Mouse (Mus musculus) 416B (cell line): ENCODE measurements around the gene Strn3.
A peak's percentile ranks its signal among the peaks of the same experiment; 100 is the strongest.

ENCODE experiments used
- DNase-seq: peaks from one replicate; pipeline ENCODE4 v3.0.0; 2011; ENCODE audit warnings: low read depth

The Strn3 gene

GRCm38 (mm10) chr12:51691845-51692632 is at the start of gene Strn3:
Gene Strn3, minus strand, starts transcription at chr12:51691897.
- DNase-seq: peak; percentile 97

- DNase-seq: no peak
Observed at GRCm38 (mm10) chr12:51736807-51737206, 45.1 kb upstream of the Strn3 start.

GRCm38 (mm10) chr12:51736381-51736780 is 44.7 kb upstream of the Strn3 start:
- no peak for DNase-seq

- DNase-seq: no peak
Observed at GRCm38 (mm10) chr12:51735840-51736271, 44.2 kb upstream of the Strn3 start.

- no peak for DNase-seq
Observed at GRCm38 (mm10) chr12:51734605-51735211, 43.0 kb upstream of the Strn3 start.

DNA sequence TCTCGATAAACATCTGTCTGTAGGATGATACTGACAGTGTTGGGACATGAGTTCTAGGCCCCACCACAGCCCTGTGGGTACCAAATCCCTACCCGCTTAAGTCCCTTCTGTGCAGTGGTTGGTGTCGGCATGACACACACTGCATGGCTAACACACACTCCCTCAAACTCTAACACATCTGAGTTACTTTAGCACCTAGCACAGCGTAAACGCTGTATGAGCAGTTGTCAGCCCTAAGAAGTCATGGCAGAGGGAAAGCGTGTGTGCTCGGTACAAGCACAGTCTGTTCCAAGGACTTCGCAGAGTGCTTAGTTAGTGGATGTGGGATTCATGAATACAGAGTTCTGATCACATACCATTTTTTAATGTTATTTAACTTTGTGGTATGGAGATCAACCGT is 38.1 kb upstream of the Strn3 start:
- no peak for DNase-seq

DNA sequence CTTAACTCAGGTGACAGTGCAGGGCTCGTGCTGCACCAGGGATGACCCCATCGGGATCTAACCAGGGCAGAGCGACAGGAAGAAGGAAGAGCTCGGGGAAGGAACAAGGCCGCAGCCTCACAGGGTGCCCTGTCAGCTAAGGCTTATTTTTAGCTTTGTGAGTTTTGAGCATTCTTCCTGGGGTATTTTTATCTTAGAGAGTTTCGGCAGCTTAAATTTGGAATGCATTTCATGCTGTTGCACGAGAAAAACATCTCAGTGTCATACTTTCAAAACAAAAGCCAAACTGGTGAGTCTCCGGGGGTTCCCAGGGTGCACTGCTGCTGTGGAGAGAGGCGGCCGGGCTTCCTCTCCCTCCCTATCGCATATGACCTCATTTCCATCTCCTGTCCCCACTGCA is 37.4 kb upstream of the Strn3 start:
- DNase-seq: no peak

DNA sequence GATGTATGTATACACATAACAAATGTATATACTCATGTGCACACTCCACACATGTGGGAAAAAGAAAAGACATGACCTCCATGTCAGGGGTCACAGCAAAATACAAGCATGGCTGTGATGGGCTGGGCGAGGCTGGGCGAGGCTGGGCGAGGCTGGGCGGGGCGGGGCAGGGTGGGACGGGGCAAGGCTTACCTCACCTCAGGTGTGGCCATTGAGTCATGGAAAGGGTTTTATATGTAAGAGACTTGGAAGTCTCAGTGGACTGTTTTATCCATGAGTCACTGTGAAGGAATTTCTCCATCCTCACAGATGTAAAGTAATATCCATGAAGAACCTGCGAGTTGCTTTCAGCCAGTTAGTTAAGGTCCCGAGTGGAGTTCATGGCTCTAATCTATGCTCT is 30.1 kb upstream of the Strn3 start:
- DNase-seq: no peak

DNA sequence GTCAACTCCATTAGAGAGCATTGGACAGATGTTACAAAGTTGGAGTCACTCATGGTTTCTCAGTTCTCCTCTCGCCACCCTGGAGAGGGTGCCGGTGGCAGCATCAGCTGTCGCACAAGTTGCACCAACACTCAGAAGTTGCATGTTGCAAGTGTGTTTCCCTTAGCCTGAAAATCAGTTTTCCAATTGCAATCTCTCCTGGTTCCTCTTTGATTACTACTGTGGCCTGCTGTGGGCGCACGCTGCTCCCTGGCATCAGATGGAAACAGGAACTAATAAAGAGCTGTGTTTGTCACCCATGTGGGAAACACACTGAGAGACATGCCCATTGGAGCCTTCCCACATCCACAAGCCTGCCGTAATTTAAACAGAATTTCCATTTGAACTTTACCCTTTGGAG is 26.9 kb upstream of the Strn3 start:
- DNase-seq: peak; percentile 44

GRCm38 (mm10) chr12:51712685-51713084 is 21.0 kb upstream of the Strn3 start:
- DNase-seq: no peak

- DNase-seq: no peak
Observed at GRCm38 (mm10) chr12:51710154-51710553, 18.5 kb upstream of the Strn3 start.

- no peak for DNase-seq
Observed at GRCm38 (mm10) chr12:51709741-51710140, 18.0 kb upstream of the Strn3 start.

GRCm38 (mm10) chr12:51708941-51709686 is 17.4 kb upstream of the Strn3 start:
- no peak for DNase-seq

DNA sequence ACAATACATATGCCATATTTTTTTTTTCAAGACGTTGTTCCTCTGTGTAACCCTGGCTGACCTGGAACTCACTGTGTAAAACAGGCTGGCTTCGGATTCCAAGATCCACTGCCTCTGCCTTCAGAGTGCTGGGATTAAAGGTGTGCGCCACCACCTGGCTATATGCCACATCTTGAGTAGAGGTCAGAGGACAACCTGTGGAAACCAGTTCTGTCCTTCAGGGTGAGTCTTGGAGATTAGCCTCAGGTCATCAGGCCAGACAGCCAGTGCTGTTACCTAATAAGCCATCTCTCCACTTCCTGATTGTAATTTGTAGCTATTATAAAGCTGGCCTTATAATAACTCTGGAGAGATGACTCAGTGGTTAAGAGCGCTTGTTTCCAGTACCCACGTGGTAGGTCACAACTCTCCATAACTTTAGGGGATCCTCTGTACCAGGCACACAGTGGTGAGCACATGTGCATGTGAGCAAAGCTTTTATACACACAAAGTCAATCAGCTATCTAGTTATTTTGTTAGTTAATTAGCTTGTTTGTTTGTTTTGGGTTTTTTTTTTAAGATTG is 15.1 kb upstream of the Strn3 start:
- DNase-seq: peak; percentile 73

- no peak for DNase-seq
Observed at GRCm38 (mm10) chr12:51705778-51706177, 14.1 kb upstream of the Strn3 start.

DNA sequence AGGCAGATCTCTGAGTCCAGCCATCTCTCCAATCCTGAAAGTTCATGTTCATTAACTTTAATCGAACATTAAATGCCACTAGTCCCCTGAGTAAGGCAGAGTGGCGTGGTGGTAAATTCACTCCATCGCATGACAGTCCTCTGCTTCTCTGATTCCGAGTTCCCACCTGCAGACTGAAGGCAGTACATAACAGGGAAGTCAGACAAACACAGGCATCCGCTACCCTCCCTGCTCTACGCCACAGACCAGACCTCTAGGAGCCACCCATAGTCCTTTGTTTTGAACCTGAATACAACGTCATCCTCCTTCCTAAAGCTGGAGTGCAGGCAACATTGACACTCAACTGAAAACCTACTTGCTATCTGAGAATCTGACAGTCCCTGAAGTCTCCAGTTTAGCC is 12.9 kb upstream of the Strn3 start:
- no peak for DNase-seq

DNA sequence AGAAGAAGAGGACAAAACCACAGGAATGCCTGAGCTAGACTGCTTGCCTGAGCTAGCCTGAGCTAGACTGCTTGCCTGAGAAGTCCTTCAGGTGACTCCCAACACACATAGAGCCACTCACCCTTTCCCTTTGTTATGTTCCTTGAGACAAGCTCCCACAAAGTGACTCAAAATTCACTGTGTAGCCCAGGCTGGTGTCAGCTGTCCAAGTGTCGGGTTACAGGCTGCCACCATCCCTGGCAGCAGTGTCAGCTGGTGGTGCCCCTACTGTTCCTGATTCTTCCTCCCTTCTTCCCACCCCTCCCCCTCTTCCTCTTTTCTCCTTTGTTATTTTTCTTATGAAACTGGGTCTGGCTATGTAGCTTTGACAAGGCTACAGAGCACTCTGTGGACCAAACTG is 12.2 kb upstream of the Strn3 start:
- DNase-seq: peak; percentile 85

DNA sequence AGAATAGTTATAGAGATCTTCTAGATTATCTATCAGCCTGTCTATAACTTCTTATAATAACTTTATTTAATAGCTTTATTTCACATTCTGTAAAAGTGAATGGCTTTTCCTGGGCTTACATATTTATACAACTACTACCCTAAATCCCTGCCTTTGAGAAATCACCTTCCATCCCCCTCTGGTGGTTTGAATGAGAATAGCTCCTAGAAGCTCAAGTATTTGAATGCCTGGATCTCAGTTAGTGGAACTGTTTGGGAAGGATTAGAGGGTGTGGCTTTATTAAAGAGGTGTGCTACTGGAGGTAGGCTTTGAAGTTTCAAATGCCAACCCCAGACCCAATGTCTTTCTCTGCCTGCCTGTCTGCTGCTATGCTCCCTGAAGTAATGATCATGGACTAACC is 10.0 kb upstream of the Strn3 start:
- no peak for DNase-seq

DNA sequence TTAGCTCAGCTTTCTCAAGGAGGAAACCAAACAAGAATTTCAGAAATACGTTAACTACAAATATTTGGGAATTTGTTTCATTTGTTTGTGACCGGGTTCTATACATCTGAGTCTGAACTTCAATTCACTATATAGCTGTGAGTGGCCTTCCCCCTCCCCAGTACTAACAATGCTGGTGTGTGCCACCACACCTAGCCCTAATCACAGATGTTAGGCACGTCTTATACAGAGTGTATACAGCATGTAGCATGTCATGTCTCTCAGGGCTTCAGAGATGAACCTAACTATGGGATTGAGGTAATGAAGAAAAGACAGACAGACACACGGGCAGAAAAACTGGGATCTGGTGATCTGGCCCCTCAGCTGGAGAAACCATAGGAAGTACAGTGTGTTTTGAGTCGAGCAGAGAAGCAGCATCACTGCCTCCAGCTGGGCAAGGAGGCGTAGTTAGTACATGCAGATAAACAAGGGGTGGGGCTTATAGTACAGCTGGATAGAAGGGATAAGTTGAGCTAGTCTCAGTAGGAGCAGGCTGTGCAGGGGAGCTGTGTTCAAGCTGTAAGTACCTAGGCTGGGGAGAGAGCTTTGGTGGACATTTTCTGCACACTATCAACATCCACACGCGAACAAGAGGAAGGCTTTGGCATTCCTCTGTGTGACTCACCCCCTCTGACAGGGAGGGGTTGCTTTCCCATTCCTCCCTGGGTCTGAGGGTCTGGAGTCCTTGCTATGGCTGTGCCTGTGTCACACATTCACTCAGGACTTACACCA is 8.1 kb upstream of the Strn3 start:
- no peak for DNase-seq

DNA sequence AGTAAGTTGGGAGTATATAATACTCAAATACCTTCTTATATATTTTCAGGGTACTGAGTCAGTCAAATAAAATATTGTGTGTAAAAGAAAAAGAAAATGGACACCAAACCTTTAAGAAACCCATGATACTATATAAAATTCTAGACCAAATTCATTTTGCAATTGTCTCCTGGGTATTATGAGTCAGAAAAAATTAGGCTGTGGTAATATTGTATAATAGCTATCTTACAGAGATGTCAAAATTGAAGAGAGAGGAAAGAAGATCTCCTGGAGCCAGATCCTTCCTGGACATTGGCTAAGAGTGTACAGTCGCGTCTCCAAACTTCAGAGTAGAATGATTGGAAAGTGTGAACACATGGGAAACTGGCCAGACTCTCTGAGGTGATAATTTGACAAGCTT is 4.5 kb upstream of the Strn3 start:
- peak; percentile 52 for DNase-seq

DNA sequence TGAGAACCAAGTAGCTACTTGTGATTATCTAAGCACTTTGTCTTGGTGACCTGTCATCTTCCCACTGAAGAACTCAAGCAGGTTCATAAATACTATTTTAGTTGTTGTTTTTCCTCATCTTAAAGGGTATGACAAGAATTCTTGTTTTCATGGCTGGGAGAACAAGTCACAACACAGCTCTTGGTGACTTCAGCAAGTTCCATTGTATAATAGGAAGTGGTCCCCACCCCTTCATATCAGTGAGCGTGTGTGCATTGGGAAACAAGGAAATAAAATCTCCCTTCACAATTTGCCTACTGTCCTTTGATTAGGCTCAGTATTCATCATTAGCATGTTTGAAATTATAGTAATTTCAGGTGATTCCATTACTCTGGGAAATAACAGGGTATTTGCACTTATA is 3.3 kb upstream of the Strn3 start:
- DNase-seq: no peak

GRCm38 (mm10) chr12:51694096-51694495 is 2.4 kb upstream of the Strn3 start:
- DNase-seq: no peak
